Mouse (Mus musculus) forebrain, embryonic 12.5 days (tissue): Measurements from ENCODE around the gene Tfcp2. TPM values are rescaled to one million over a fixed set of nuclear protein-coding genes. Genes with fewer than 3 reads are reported as not detected.

Source experiments
- ATAC-seq: fragments of 200-750 bp; cut with Nextera tagmentation; 2 replicates; pipeline ENCODE4 v1.8.0; 2017; ENCODE audit warnings: moderate TSS enrichment; ENCODE audit not compliant: low FRiP score
- H3K27ac ChIP-seq: fragments of 300-500 bp; sonication (generic); 2 replicates; pipeline ENCODE4 v1.5.1; 2016; ENCODE audit warnings: mild to moderate bottlenecking
- H3K27me3 ChIP-seq: fragments of 300-500 bp; sonication (generic); 2 replicates; pipeline ENCODE4 v1.6.1; 2016; ENCODE audit warnings: mild to moderate bottlenecking
- H3K36me3 ChIP-seq: fragments of 300-500 bp; sonication (generic); replicated peaks from 2 replicates; pipeline ENCODE4 v1.6.1; 2016; ENCODE audit warnings: mild to moderate bottlenecking
- H3K4me1 ChIP-seq: fragments of 300-500 bp; sonication (generic); 2 replicates; pipeline ENCODE4 v1.6.1; 2016
- H3K4me2 ChIP-seq: fragments of 300-500 bp; sonication (generic); 2 replicates; pipeline ENCODE4 v1.6.1; 2016; ENCODE audit warnings: mild to moderate bottlenecking, moderate library complexity
- H3K4me3 ChIP-seq: fragments of 300-500 bp; sonication (generic); replicated peaks from 2 replicates; pipeline ENCODE4 v1.5.1; 2016; ENCODE audit warnings: mild to moderate bottlenecking
- H3K9ac ChIP-seq: fragments of 300-500 bp; sonication (generic); 2 replicates; pipeline ENCODE4 v1.6.1; 2016; ENCODE audit warnings: mild to moderate bottlenecking
- H3K9me3 ChIP-seq: fragments of 300-500 bp; sonication (generic); 2 replicates; pipeline ENCODE4 v1.6.1; 2016
- WGBS: fragments of 180-500 bp; shearing (Covaris S2); methylation state at CpG from one replicate; pipeline ENCODE4 v1.1.7; 2016; 5-methylcytosine and 5-hydroxymethylcytosine counted together
- polyA plus RNA-seq: library from polyadenylated mRNA; unstranded; fragments of >200 nt; fragmentation: Nextera tagmentation; extraction: Ambion mirVana; gene quantifications from 2 replicates; pipeline ENCODE4 v1.2.1, GENCODE M21; 2016

Tfcp2 gene
- polyA plus RNA-seq, 1 experiment from 2014 or later: 44.8 TPM

DNA sequence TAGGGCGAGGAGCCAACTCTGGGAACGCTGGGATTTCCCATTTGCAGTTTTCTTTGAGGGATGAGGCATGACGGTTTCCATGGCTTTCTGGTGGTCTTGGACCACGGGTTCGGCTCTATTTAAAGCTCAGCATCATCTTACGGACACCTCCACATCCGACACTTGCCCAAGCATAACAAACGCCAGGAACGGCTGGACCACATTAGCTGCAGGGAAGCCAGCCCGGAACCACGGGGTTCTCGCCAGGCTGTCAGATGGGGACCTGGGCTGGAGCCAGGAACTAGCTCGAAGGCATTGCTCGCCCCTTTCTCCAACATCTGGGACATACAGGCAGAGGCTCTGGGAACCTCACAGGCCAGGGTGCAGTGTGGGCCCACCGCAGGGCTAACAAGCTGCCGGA, 100.6 kb downstream of the Tfcp2 start:
- Histone ChIP-seq H3K36me3 (no peaks in the 10 kb centered on the region), H3K27ac (no peak overlapping the region), H3K27me3 (no peaks in the 10 kb centered on the region), H3K9ac (no peak overlapping the region), H3K4me1 (no peaks in the 10 kb centered on the region), H3K9me3 (no peaks in the 10 kb centered on the region), H3K4me2 (no peak overlapping the region), H3K4me3 (no peak overlapping the region)
- no peak for ATAC-seq
- 85% methylated on average over 16 of the region's 16 CpGs for WGBS

DNA sequence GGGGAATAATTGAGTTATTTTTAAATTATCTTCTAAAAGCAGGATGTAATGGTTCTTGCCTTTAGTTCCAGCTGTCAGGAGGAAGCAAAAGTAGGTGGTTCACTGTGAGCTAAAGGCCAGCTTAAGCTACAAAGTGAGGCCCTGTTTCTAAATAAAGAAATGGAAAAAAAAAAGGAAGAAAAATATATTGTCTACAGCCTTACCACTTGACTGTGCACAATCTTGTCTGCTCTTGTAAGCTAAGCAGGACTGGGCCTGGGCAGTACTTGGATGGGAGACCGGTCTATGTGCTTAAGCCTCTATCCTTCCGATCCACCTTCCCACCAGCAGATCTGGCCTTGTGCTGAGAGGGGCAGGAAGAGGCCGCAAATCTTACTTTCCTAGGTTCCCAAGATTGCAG, 102.3 kb downstream of the Tfcp2 start:
- ATAC-seq: no peak
- H3K36me3 ChIP-seq: no peaks in the 10 kb centered on the region
- 89% methylated on average over 3 of the region's 3 CpGs for WGBS
- H3K9ac ChIP-seq: no peak overlapping the region
- no peak overlapping the region for H3K4me3 ChIP-seq
- no peaks in the 10 kb centered on the region for H3K9me3 ChIP-seq
- H3K27ac ChIP-seq: no peak overlapping the region
- no peaks in the 10 kb centered on the region for H3K4me1 ChIP-seq
- no peaks in the 10 kb centered on the region for H3K27me3 ChIP-seq
- no peak overlapping the region for H3K4me2 ChIP-seq

- Histone ChIP-seq H3K27ac (no peak overlapping the region), H3K36me3 (no peaks in the 10 kb centered on the region), H3K27me3 (no peaks in the 10 kb centered on the region), H3K4me2 (no peak overlapping the region), H3K9ac (no peak overlapping the region), H3K9me3 (no peaks in the 10 kb centered on the region), H3K4me3 (no peak overlapping the region), H3K4me1 (peaks cover 6% of the 10 kb centered on the region)
- ATAC-seq: no peak
- 79% methylated on average over 4 of the region's 4 CpGs for WGBS
These were observed 103.2 kb downstream of the Tfcp2 start for GRCm38 (mm10) chr15:100448572-100448971.

Other genes with a start within 250 kb of the Tfcp2 start
- 3.8 and 4.4 TPM in 2 replicates for gene Mettl7a1, start 247.9 kb downstream of the Tfcp2 start, polyA plus RNA-seq
- not detected in 2 replicates for gene Mettl7a3, start 217.1 kb downstream of the Tfcp2 start, polyA plus RNA-seq
- gene Methig1, start 198.9 kb downstream of the Tfcp2 start, polyA plus RNA-seq: 0.18 TPM in 1 of 2 replicates, not detected in the other
- gene Mettl7a2, start 198.8 kb downstream of the Tfcp2 start, polyA plus RNA-seq: not detected in 2 replicates
- not detected in 2 replicates for gene Higd1c, start 187.5 kb downstream of the Tfcp2 start, polyA plus RNA-seq
- 0.08 and 0.17 TPM in 2 replicates for gene Gm5475, start 129.9 kb downstream of the Tfcp2 start, polyA plus RNA-seq
- gene Slc11a2, start 126.9 kb downstream of the Tfcp2 start, polyA plus RNA-seq: 25.6 and 26.0 TPM in 2 replicates
- gene Letmd1, start 83.0 kb downstream of the Tfcp2 start, polyA plus RNA-seq: 41.9 and 47.7 TPM in 2 replicates
- 36.4 and 37.0 TPM in 2 replicates for gene Csrnp2, start 56.5 kb downstream of the Tfcp2 start, polyA plus RNA-seq
- gene Pou6f1, start 48.0 kb upstream of the Tfcp2 start, polyA plus RNA-seq: 27.3 and 33.8 TPM in 2 replicates
- 197 and 204 TPM in 2 replicates for gene Dazap2, start 63.3 kb upstream of the Tfcp2 start, polyA plus RNA-seq
- 2.8 and 2.9 TPM in 2 replicates for gene Smagp, start 84.9 kb upstream of the Tfcp2 start, polyA plus RNA-seq
- 1.9 and 2.2 TPM in 2 replicates for gene Bin2, start 117.5 kb upstream of the Tfcp2 start, polyA plus RNA-seq
- not detected in 2 replicates for gene Cela1, start 135.9 kb upstream of the Tfcp2 start, polyA plus RNA-seq
- 0.05 TPM in 1 of 2 replicates, not detected in the other for gene Galnt6, start 177.4 kb upstream of the Tfcp2 start, polyA plus RNA-seq
- 18.6 and 19.5 TPM in 2 replicates for gene Slc4a8, start 209.7 kb upstream of the Tfcp2 start, polyA plus RNA-seq